Mouse (Mus musculus): ENCODE data around the gene Cep162. TPM values are rescaled to one million over a fixed set of nuclear protein-coding genes. Genes with fewer than 3 reads are reported as not detected.

Cep162 gene
- polyA plus RNA-seq (2015; fragmentation: Nextera tagmentation; extraction: Ambion mirVana): 6.4 and 7.3 TPM in 2 replicates

DNA sequence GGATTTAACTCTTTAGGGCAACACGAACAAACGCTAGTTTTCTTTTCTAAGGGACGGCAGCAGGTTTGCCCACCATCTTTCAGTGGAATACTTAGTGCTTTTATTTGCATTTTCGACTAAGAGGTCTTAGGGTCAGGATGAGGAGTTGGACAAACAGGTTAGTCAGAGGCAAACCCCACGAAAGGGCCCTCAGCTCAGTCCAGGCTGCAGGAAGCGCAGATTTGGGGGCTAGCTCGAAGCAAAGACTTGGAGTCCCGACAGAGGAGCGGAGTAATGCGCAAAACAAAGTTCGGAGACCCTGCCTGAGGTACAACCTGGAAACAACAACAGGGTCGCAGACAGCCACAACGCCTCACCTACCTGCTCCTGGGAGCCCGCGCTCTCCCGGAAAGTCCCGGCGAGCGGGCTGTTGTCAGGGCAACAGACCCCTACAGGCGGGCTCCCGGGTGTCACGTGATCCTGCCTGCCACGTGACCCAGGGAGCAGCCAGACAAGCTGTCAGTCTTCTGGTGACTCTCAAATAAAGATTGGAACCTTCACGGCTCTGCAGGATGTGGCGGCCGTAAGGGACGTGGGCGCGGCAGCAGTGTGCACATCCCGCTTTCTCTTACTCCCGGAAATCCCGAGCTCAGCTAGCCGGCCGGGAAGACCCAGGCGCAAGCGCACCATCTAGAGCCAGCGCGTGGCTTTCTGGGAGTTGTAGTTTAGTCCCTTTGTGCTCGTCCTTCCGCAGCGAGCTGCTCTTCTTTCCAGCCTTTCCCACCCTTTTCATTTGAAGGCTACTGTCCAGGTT, at the start of gene Cep162:
Cep162 (minus strand) TSS at position 634 of the 793 bp plus-strand sequence.
- WGBS: under 1% methylated on average over 41 of the region's 41 CpGs
- H3K4me3 ChIP-seq: peak within 1 kb of the TSS; percentile 67
- peak within 1 kb of the TSS; percentile 93 for H3K27ac ChIP-seq (replicated peaks)
- no peaks in the 10 kb centered on the region for H3K27me3 ChIP-seq
- peak; percentile 99 for ATAC-seq (ENCODE audit: low FRiP score, low read depth)
- H3K4me2 ChIP-seq: peak within 1 kb of the TSS; percentile 71
- no peaks in the 10 kb centered on the region for H3K9me3 ChIP-seq
- no peaks in the 10 kb centered on the region for H3K36me3 ChIP-seq
- H3K4me1 ChIP-seq (replicated peaks): peaks cover 7% of the 10 kb centered on the region
- H3K9ac ChIP-seq: peak within 1 kb of the TSS; percentile 49

DNA sequence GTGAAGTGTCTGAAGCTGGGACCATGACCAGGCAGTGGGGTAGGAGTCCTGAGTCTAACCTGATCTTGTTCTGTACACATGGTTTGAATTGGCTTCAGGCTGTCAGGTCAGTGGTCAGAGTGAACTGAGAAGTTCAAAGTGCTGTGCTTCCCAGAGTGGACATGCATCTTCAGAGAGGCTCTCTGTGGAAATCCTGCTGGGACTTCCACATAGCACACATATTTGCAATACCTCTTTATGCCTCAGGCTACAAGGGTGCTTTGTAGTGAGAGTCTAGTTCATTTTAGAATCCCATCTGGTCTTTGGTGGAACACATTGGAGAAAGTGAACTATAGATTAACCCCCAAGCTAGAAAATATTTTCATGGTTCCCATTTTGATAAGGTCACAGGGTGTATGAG, 47.9 kb upstream of the Cep162 start:
- no peaks in the 10 kb centered on the region for H3K4me1 ChIP-seq (replicated peaks)
- H3K36me3 ChIP-seq: no peaks in the 10 kb centered on the region
- no peaks in the 10 kb centered on the region for H3K27me3 ChIP-seq
- H3K27ac ChIP-seq (replicated peaks): no peak overlapping the region
- H3K9me3 ChIP-seq: no peaks in the 10 kb centered on the region
- H3K4me2 ChIP-seq: no peak overlapping the region
- no peak overlapping the region for H3K9ac ChIP-seq
- no peak for ATAC-seq (ENCODE audit: low FRiP score, low read depth)
- H3K4me3 ChIP-seq: no peak overlapping the region

DNA sequence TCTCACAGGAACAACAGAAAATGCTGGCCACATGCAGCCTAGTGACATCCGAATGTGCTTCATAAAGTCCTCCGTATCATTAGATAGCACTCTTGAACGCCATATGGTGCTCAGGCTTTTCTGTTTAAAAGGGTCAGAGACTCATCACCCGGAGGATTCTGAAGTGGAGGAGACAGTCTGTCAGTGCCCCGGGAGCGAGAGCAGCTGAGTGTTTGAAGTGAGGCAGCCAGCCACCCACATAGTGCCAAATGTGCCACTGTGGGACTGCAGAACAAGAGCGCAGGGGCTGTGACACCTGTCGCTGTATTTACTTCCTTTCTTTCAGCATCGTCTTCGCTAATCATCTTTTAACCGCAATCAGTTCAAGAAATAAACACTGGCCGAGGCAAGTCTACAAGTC, 43.6 kb upstream of the Cep162 start:
- Histone ChIP-seq H3K4me3 (no peak overlapping the region), H3K4me2 (no peak overlapping the region), H3K4me1 (replicated peaks) (no peaks in the 10 kb centered on the region), H3K9ac (no peak overlapping the region), H3K9me3 (no peaks in the 10 kb centered on the region), H3K36me3 (no peaks in the 10 kb centered on the region), H3K27ac (replicated peaks) (no peak overlapping the region), H3K27me3 (no peaks in the 10 kb centered on the region)
- 54% methylated on average over 12 of the region's 12 CpGs for WGBS
- ATAC-seq (ENCODE audit: low FRiP score, low read depth): peak; percentile 74; the same call in 1 of the 2 replicates

DNA sequence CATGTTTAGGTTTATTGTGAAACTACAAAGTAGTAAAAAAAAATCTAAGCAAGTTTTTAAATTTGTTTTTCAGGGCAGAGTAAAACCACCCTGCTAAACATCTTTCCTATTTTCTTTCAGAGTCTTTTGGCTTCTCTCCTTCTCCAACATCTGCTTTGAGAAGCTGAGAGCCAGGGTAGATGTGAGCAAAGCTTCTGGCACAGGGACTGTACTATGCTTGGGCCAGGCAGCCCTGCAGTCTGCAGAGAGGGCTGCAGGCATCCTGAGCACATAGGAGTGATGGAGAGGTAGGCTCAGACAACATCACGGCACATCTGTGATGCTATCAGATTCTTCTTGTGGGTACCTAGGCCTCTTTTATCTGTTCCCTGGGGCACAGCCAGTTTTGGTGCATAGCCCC, 42.2 kb upstream of the Cep162 start:
- Histone ChIP-seq H3K4me3 (no peak overlapping the region), H3K27me3 (no peaks in the 10 kb centered on the region), H3K4me2 (no peak overlapping the region), H3K27ac (replicated peaks) (no peak overlapping the region), H3K36me3 (no peaks in the 10 kb centered on the region), H3K9me3 (no peaks in the 10 kb centered on the region), H3K4me1 (replicated peaks) (no peaks in the 10 kb centered on the region), H3K9ac (no peak overlapping the region)
- WGBS: 77% methylated on average over 1 of the region's 1 CpGs
- ATAC-seq (ENCODE audit: low FRiP score, low read depth): no peak

DNA sequence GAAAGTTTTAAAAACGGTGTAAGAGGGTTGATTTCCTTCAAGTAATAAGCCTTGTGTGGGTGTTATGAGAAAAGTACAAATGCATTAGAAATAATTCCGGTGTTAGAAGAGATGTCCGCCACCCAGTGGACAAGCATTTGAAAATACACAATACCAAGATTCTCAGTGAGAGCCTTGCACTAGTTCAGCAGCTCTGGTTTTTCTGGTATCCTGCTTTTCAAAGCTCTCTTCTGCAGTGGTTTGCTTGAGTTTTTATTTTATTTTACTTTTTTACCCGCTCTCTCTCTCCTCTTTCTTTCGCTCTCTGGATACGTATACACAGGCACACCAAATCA, 327 bp upstream of the Cep162 start:
- Histone ChIP-seq H3K27me3 (no peaks in the 10 kb centered on the region), H3K27ac (replicated peaks) (peak overlapping the region; percentile 93), H3K9me3 (no peaks in the 10 kb centered on the region), H3K4me2 (peak overlapping the region; percentile 71), H3K4me1 (replicated peaks) (peaks cover 7% of the 10 kb centered on the region), H3K4me3 (peak overlapping the region; percentile 67), H3K36me3 (no peaks in the 10 kb centered on the region), H3K9ac (peak overlapping the region; percentile 49)
- WGBS: 21% methylated on average over 6 of the region's 6 CpGs
- peak; percentile 82 for ATAC-seq (ENCODE audit: low FRiP score, low read depth)

DNA sequence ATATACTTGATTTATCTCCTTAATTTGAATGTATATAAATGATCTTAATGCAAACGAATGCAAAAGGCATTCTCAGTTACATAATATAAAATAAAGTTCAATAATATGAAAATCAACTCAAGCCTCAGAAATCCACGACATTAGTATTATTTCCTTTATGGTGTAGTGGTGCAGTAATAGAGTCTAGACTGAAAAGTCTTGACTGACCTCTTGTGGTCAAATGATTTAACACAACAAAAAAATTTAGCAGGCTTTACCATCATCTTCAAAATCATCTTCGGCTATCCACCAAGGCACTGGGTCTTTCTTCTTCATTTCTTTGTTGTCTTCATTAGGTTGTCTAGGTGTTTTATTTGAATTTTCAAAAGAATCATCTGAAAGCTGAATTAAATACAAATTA, 7.2 kb downstream of the Cep162 start:
- H3K9ac ChIP-seq: no peak overlapping the region
- peaks cover 23% of the 10 kb centered on the region for H3K36me3 ChIP-seq
- no peak overlapping the region for H3K27ac ChIP-seq (replicated peaks)
- 49% methylated on average over 3 of the region's 3 CpGs for WGBS
- no peak for ATAC-seq (ENCODE audit: low FRiP score, low read depth)
- H3K4me3 ChIP-seq: no peak overlapping the region
- no peak overlapping the region for H3K4me2 ChIP-seq
- H3K9me3 ChIP-seq: no peaks in the 10 kb centered on the region
- no peaks in the 10 kb centered on the region for H3K4me1 ChIP-seq (replicated peaks)
- H3K27me3 ChIP-seq: no peaks in the 10 kb centered on the region

DNA sequence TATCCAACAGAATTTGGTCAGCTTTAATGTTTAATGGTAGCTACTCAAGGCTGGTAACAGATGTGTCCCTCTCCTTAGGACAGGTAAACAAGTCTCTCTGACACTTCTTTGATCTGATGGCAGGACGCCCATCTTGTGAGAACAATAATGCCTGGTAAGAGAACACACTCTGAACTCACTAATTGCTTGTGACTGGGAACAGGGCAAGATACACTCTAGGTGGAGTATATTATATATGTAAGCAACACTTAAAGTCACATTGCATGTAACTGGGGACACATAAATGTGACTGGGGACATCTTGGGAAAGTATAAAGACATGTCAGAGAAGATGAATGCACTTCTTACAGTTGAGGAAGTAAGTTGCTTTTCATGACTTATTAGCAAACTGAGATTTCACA, 7.7 kb downstream of the Cep162 start:
- Histone ChIP-seq H3K27ac (replicated peaks) (no peak overlapping the region), H3K36me3 (peaks cover 26% of the 10 kb centered on the region), H3K4me3 (no peak overlapping the region), H3K27me3 (no peaks in the 10 kb centered on the region), H3K4me2 (no peak overlapping the region), H3K9ac (no peak overlapping the region), H3K9me3 (no peaks in the 10 kb centered on the region), H3K4me1 (replicated peaks) (no peaks in the 10 kb centered on the region)
- WGBS: 86% methylated on average over 1 of the region's 1 CpGs
- ATAC-seq (ENCODE audit: low FRiP score, low read depth): no peak

DNA sequence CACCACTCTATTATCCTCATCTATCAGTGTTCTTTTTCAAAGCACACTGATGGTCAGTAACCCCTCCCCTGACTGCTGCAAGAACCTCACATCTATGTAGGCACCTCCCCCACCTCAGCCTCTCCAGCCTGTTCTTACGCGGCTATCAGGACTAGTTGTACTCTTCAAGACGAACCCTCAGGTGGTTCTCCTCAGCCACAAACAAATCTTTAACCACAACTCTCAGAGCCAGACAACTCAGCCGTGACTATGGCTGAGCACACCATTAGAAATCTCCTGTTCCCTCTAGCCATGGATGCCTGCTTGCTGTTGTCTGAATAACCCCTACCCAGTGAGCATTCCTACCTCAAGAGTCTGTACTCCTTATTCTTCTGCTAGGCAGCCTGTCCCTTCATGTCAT, 42.1 kb downstream of the Cep162 start:
- Histone ChIP-seq H3K36me3 (peaks cover 30% of the 10 kb centered on the region), H3K4me1 (replicated peaks) (no peaks in the 10 kb centered on the region), H3K9ac (no peak overlapping the region), H3K4me3 (no peak overlapping the region), H3K27ac (replicated peaks) (no peak overlapping the region), H3K4me2 (no peak overlapping the region), H3K27me3 (no peaks in the 10 kb centered on the region), H3K9me3 (no peaks in the 10 kb centered on the region)
- ATAC-seq (ENCODE audit: low FRiP score, low read depth): no peak
- 93% methylated on average over 4 of the region's 4 CpGs for WGBS

DNA sequence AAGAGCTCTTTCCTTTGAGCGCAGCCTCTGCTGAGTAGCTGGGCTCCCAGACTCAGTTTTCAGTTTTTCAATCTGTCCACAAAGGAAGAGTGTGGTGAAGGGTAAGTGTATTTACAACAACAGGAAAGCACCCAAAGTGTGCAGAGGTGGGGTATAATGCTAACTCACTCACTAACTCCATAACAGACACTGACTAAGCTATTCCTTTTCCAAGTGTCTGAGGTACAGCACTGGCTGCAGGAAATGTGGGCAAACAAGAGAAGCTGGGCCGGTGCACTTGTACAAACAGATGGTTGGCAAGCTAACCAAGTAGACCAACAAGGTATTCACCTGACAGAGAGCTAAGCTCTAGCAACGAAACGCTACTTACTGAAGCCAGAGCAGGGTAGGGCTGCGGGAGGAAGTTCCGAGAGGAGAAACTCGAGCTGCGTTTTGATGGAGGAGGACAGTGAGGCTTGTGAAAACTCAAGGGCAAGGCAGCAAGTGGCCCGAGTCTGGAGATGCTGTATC, 44.5 kb downstream of the Cep162 start:
- Histone ChIP-seq H3K36me3 (peaks cover 30% of the 10 kb centered on the region), H3K9me3 (no peaks in the 10 kb centered on the region), H3K4me2 (no peak overlapping the region), H3K27ac (replicated peaks) (no peak overlapping the region), H3K9ac (no peak overlapping the region), H3K4me1 (replicated peaks) (no peaks in the 10 kb centered on the region), H3K4me3 (no peak overlapping the region), H3K27me3 (no peaks in the 10 kb centered on the region)
- ATAC-seq (ENCODE audit: low FRiP score, low read depth): no peak
- WGBS: 98% methylated on average over 9 of the region's 9 CpGs

DNA sequence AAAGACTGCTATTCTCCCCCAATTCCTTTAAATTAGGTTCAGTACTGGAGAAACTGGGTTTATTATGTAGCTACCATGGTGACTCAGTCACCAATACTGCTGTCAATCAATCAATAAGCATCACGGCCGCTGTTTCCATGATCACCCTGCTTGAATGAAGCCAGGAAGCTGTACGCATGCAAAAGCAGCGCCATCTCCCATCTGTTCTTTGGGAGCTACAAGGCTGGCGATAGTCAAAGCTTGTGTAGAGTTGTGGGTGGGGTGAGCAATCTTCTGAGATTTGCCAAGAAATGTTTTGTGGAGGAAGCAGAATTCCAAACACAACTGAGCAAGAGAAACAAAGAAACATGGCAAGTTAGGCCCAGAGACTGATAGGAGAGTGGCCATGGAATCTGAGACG, 52.9 kb downstream of the Cep162 start:
- Histone ChIP-seq H3K36me3 (peaks cover 40% of the 10 kb centered on the region), H3K9ac (no peak overlapping the region), H3K27ac (replicated peaks) (no peak overlapping the region), H3K27me3 (no peaks in the 10 kb centered on the region), H3K4me1 (replicated peaks) (no peaks in the 10 kb centered on the region), H3K4me3 (no peak overlapping the region), H3K9me3 (no peaks in the 10 kb centered on the region), H3K4me2 (no peak overlapping the region)
- WGBS: 83% methylated on average over 6 of the region's 6 CpGs
- ATAC-seq (ENCODE audit: low FRiP score, low read depth): no peak

DNA sequence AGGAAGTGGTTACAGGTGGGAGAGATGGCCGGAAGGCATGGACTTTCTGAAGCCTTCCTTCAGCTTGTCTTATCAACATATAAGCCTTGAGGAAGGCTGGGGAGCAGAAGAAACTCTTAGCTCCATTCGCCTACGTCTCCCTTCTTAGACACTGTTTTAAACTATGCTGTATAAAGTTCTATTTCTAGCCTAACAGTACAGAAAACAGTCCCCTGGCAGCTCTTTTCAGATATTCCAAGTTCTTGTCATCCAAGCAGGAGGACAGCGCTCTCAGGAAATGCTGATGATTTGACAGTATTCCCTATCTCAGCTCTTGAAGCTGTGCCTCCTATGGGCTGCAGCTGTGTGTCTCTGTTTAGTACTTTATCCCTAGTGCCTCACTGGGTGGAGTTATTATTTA, 54.4 kb downstream of the Cep162 start:
- 97% methylated on average over 4 of the region's 4 CpGs for WGBS
- no peak overlapping the region for H3K27ac ChIP-seq (replicated peaks)
- no peak overlapping the region for H3K4me3 ChIP-seq
- H3K9me3 ChIP-seq: no peaks in the 10 kb centered on the region
- H3K4me1 ChIP-seq (replicated peaks): no peaks in the 10 kb centered on the region
- ATAC-seq (ENCODE audit: low FRiP score, low read depth): no peak
- no peaks in the 10 kb centered on the region for H3K27me3 ChIP-seq
- peaks cover 33% of the 10 kb centered on the region for H3K36me3 ChIP-seq
- no peak overlapping the region for H3K4me2 ChIP-seq
- no peak overlapping the region for H3K9ac ChIP-seq

DNA sequence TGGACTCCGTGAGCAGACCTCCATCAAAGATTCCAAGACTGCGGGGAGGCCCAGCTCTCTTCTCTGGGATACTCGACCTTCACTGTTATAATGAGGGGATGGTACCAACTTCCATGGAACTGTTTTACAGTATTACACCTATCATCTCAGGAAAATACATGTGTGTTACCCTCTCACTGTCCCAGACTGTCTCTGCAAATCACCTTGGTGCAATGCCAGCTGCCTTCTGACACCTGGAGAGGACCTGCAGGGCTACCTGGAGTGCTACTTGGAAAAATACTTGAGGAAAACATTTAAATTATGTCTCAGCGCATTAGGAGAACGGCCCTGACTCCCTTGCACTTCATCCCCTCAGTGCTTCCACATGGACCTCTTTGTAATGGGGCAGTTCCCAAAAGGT, 54.9 kb downstream of the Cep162 start:
- Histone ChIP-seq H3K9ac (no peak overlapping the region), H3K4me1 (replicated peaks) (no peaks in the 10 kb centered on the region), H3K27ac (replicated peaks) (no peak overlapping the region), H3K4me2 (no peak overlapping the region), H3K4me3 (no peak overlapping the region), H3K36me3 (peaks cover 33% of the 10 kb centered on the region), H3K27me3 (no peaks in the 10 kb centered on the region), H3K9me3 (no peaks in the 10 kb centered on the region)
- ATAC-seq (ENCODE audit: low FRiP score, low read depth): no peak
- WGBS: 93% methylated on average over 5 of the region's 5 CpGs

DNA sequence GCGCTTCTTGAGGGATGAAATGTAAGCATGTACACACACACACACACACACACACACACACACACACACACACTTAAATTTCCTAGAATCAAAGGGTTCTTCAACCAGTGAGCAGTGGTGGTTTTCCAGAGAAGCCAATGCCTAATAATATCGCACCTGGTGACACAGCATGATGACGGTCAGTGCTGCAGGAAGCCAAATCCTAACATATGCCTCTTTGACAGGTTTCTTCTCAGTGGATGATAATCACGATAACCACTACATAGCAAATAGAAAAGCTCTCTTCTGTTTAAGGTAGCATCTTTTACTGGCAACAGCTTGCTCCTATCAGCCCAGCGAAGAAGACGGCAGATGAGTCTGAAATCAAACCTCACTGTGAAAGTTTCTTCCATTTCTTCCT, 57.3 kb downstream of the Cep162 start:
- Histone ChIP-seq H3K4me1 (replicated peaks) (no peaks in the 10 kb centered on the region), H3K4me3 (no peak overlapping the region), H3K27me3 (no peaks in the 10 kb centered on the region), H3K27ac (replicated peaks) (no peak overlapping the region), H3K4me2 (no peak overlapping the region), H3K9me3 (no peaks in the 10 kb centered on the region), H3K9ac (no peak overlapping the region), H3K36me3 (peaks cover 22% of the 10 kb centered on the region)
- WGBS: 83% methylated on average over 6 of the region's 6 CpGs
- ATAC-seq (ENCODE audit: low FRiP score, low read depth): no peak

Measured in hindbrain, embryonic 15.5 days (tissue).